Mouse (Mus musculus) layer of hippocampus, adult 11-12 months (tissue): ENCODE measurements around the gene Trim56.
A peak's percentile ranks its signal among the peaks of the same experiment; 100 is the strongest.

Experiments used
- DNase-seq: peaks from one replicate; pipeline ENCODE4 v3.0.0; 2022; ENCODE audit warnings: low spot score

The Trim56 gene

DNA sequence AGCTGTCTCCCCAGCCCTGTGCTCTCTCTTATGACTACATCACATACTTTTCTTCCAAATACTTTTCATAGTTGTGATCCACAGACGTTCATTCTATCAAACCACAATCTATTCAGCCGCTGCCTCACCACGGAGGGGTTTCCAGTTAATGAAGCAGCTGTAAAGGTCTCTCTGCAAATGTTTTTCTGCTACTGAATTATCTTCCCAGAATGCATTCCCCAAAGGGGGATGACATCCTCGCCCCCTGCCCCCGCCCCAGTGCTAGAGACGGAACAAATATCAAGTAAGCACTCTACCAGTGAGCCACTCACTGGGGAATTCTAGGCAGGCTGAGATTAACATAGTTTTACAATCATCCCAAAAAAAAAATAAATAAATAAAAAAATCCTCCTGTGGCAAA lies 7.9 kb downstream of the Trim56 start:
- no peak for DNase-seq

DNA sequence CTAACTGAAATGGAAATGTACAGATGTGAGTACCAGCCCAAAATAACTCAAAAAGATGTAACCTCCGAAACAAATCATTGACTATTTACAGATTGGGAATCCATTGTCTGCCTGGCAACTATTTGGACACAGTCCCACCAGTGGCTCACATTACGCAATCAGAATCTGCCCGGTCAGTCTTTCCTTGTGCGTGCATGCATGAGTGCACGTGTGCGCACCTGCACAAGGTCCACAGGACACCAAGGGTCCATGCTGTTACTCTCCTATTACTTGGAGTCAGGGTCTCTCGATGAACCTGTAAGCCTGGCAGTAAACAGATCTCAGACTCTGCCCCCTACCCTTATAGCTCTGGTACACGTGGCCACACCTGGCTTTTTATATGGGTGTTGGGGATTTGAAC lies 8.3 kb downstream of the Trim56 start:
- no peak for DNase-seq

DNA sequence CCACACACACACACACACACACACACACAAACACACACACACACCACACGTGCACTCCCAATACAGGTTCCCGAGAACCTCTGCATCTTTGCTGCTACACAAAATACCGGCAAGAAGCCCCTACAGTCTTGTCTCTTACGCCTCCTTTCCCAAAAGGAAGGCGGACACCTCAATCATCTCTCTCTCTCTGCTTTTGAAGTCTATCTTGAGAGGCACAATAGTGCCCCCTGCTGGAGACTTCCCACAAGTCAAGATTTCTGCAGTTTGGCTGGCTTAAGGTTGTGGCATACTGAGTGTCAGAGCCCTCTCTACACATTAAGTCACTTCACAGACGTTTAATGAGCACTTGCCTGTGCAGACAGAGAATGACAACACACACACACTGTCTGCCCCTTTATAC lies 9.0 kb downstream of the Trim56 start:
- peak; percentile 91 for DNase-seq

DNA sequence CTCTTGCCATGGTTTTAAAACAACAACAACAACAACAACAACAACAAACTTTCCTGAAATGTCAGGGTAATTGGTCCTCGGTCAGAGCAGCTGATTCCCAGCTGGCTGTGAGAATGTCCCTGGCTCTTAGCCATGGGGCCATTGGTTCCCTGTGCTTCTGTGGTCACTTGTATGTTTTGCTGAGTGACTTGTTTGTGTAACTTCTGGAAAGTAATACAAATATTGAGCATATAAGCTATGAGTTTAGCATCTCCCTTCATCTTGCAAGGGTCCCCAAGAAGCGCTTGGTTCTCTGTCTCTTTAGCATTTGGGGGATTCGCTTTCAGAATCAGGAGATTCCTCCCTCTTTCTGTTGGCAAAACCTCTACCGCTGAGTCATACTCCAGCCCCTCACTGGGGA lies 9.6 kb downstream of the Trim56 start:
- no peak for DNase-seq

DNA sequence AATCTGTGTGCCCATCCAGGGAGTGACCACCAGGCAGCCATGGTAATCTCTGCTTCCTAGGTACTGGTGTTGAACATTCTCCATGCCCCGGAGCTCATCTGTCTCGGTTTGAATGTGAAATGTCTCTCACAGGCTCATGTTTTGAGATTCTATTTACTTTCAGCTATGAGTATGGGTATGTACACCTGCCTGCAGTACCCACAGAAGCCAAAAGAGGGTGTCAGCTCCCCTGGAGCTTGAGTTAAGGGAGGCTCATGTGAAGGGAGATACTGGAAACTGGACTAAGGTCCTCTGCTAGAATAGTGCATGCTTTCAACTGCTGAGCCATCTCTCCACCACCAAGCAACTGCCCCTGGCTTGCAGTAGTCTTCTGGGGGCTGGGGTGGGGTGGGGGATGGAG lies 12.0 kb downstream of the Trim56 start:
- DNase-seq = no peak

DNA sequence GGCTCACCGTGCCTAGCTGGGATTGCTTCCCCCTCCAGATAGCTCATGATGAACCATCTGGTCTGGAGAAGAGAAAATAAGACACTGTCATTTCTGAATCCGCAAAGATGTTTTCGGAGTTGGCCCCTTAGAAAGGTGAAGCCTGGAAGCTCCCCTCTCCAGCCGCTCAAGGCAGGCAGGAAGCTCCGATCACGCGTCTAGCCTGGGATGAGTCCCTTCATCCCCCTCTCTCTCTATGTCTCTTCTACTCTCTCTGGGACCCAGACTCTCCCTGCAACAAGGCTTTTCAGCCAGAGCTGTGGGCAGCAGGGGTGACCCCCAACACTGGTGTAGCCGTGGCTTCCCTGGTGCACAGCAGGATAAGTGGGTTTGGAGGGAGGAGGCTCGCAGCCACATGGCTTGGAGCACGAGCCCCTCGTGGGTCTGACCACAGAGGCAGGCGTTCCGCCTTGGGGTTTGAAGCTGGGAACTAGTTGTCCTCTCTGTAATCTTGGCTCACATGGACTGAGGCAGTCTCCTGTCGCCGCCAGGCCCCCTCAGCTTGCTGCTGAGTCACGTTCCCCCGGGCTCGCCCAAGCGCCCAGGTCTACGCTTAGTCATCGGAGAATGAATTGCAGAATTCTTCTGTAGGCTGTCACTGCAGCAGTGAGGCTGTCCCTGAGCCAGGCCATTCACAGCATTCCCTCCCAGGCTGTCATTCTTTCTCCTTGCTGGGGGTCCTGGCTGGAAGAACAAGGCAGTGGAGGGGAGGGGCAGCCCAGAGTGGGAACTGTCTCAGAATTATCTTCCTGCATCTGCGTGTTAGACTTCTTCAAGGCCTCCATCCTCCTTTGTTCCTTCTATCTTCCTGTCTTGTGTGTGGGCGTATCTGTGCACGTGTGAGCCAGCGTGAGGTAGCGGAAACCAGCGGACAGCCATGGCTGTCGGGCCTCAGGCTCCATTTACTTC lies 13.2 kb downstream of the Trim56 start:
- DNase-seq = peak; percentile 68

DNA sequence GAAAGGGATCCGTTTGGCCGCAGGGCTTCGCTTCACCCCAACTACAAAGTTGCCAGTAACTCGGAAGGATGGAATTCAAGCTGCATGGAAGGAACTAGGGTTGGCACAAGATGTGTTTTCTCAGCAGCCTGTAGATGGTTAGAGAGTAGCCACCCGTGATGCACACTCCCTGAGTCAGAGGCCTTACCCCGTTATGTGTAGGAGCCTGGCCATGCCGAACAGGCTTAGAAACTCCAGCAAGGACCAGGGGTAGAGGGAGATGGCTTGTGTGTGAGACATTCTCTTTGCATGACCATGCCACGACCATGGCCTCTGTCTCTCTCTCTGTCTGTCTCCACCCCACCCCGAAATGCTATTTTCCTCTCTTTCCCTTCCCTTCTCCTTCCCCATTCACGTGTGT lies 13.9 kb downstream of the Trim56 start:
- no peak for DNase-seq

DNA sequence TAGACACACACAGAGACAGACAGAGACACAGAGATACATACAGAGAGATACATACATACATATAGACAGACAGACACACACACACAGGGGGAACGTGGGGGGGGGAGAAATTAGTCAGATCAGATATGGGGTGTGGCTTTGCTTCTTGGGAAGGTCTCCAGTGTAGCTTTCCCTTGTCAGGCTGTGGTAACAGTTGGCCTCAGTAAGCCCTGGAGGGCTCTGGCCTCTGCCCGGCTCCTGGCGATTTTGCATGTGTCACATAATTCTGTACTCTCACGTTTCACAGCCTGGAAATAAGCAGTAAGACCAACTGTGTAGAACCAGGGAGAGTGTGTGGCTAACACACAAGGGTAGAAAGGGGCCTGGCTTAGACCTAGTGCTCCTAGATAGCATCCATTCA lies 15.3 kb downstream of the Trim56 start:
- no peak for DNase-seq

DNA sequence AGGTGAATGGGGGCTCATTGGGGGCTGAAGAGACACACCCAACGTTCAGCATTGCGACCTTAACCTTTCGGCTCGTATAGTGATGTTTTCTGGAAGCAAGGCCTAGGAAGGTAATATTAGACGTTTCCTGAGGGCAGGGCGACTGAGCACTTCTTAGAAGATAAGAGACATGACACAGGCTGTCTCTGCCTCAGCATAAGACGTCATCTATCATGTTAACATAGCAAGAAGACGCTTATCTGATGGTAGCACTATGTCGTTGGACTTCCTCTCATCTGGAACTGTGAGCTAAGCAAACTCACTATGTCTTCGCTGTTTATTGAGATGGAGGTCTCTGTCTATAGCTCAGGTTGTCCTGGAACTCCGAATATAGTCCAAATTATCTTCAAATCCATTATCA lies 17.6 kb downstream of the Trim56 start:
- DNase-seq = no peak

DNA sequence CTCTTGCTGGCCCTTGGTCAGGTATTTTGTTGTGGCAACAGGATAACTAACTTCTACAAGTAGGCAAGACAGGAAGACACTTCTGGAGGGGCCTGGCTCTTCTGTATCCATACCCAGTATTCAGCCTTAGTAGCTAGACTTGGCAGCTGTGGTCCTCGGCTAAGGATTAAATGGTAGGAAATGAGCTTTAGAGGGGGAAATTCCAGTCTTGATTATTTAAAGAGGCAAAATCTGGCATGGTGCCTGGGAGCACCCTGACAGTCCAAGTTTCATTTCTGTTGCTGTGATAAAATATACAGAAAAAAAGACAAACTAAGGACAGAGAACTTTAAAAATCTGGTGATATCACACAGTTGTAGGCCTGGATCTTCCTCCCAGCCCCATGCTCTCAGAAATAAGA lies 20.0 kb downstream of the Trim56 start:
- DNase-seq = peak; percentile 51

DNA sequence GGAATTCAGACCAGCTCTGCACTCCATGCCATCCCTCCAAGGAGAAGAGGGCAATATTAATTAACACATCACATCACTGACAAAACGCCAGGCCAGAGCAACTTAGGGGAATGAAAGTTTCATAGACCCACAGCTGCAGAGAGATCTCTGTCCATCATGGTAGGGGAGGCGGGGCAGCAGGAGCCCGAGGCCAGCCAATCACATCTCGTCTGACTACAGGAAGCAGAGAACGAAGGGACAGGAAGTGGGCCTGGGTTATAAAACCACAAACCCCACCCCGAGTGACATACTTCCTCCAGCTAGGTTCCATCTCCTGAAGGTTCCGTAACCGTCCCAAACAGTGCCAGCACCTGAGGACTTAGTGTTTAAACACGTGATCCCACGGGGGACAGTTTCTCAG lies 20.9 kb downstream of the Trim56 start:
- DNase-seq = no peak

DNA sequence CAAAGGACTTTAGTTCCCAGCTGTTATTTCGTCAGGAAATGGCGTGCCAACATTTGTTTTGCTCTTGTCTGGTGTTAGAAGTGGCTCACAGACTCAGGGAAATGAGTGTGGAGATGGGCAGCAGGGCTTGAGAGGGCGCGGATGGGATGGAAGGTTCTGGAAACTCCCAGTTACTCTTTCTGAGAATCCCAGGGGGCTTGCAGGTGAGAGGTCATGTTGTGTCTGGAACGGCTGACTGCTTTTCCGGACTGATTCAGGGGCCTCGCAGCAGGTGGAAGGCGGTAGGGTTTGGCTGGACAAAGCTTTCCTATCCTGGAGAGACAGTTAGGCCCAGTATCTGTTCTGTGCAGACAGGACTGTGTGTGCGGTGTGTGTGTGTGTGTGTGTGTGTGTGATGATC lies 22.3 kb downstream of the Trim56 start:
- DNase-seq = no peak

DNA sequence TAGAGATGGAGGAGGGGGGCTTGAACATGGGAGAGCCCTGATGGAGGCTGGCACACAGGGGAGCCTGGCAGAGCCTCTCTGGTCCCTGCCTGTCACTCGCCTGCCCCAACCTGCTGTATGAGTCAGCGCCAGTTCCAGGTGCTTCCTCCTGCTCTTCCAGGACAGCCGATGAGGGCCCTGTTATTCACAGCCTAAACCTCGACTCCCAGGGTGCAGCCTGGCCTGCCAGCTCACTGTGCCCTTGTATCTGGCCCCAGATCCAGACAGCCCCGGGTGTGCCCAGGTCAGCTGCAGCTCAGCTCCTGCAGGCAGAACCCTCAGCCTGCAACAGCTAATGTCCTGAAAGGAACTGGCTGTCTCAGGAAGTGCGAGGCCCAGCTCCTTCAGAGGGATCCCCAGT lies 24.4 kb downstream of the Trim56 start:
- DNase-seq = no peak

DNA sequence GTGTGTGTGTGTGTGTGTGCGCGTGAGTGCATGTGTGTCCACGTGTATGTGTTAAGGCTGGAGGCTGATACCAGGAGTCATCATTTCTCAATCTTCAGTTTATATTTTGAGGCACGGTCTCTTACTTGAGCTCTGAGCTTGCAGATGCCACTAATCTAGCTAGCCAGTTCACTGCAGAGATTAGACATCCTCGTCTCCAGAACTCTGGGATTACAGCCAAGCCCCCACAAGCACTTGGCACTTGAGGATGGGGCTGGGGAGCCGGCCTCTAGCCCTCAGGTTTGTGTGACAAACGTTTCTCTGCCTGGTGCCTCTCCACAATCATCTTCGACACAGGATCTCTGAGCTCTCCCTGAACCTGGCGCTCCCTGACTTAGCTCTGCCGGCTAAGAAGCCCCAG lies 25.1 kb downstream of the Trim56 start:
- DNase-seq = no peak

DNA sequence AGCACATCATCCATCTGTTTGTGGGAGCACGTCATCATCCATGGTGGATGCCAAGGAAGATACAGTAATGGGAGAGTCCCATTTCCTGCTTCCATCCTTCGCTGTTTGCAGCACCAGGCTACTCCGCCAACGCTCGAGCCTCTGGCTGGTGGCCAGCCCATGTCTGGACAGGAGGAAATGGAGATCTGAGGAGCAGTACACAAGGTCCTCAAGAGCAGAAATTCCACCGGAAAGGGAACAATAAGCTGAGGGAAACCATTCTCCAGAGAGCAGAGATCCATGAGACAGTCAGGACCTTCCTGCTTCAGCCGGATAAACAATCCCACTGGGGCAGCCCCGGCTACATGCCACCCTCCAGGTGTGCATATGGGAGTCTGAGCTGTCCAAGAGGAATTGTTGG lies 28.6 kb downstream of the Trim56 start:
- DNase-seq = no peak

DNA sequence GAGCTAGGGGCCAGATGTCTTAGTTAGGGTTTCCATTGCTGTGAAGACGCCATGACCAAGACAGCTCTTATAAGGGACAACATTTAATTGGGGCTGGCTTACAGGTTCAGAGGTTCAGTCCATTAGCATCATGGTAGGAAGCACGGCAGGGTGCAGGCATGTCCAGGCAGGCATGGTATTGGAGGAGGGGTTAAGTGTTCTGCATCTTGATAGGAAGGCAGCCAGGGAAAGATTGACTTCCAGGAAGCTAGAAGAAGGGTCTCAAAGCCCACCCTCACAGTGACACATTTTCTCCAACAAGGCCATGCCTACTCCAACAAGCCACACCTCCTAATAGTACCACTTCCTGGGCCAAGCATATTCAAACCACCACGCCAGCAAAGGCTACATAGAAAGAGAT lies 30.3 kb downstream of the Trim56 start:
- DNase-seq = no peak

DNA sequence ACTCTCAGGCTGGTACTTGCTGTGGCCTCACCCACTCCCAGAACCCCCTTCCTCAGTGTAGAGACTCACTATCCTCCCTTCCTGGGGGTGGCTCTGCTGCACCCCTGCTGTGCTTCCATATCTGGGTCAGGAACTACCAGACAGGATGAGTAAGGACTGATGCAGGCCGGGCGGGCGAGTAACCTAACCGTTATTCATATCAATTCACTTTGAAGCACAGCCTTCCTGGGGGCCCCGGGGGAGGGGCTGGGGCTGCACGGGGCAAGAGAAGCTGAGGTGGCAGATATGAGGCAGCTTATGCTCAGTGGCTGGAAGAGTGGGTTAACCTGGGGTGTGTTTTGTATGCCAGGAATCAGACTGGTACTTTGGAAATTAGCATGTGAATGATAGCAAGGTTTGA lies 31.0 kb downstream of the Trim56 start:
- no peak for DNase-seq

DNA sequence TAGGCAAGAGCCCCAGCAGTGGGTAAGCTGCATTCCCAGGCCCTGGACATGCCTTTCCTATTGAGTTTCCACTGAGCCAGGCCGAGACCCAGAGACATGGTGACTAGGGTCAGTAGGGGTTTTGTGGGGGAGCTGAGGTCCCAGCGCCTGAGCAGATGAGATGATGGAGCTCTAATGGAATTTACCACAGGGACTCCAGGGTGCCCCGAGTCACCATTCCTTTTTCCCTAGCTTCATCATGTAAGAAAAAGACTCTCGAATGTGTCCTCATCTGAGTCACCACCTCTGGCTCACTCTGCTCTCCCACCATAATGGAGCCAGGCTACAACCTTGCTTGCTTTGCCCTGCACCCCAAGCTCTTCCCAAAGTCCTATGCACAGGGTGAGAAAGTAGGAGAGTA lies 33.0 kb downstream of the Trim56 start:
- no peak for DNase-seq

DNA sequence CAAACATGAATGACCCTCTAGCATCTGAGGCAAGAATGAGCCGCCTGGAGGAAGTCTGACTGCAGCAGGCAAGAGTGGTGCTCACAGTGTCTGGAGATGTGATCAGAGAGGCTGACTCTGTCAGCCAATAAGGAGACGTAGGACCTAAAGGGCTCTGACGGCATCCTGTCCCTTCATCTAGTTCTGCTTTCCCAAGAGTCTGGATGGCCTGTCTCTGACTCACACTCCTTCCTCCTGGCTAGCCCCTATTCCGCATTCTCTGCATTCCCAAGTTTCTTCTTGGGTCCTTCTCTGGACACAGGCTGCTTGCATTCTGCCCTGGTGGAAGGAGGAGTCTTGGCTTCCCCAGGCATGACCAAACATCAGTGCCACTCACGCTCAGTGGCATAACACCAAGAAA lies 36.2 kb downstream of the Trim56 start:
- no peak for DNase-seq

DNA sequence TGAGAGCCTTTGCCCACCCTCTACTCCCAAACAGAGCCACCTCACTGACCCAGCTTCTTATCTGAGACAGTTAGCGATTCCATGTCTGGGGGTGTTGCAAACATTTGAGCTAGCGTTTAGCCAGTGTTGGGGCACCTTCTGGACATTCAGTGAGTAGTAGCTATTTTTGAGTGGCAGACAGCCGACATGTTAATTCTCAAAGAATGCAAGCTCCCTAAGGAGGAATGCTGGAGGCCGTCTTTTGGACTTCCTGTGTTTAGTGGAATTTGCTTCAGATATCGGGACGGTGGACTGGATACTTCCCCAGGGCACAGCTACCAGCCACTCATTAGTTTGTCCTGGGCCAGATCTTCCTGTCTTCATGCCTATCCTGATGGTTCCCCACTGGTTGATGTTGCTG lies 37.4 kb downstream of the Trim56 start:
- no peak for DNase-seq

DNA sequence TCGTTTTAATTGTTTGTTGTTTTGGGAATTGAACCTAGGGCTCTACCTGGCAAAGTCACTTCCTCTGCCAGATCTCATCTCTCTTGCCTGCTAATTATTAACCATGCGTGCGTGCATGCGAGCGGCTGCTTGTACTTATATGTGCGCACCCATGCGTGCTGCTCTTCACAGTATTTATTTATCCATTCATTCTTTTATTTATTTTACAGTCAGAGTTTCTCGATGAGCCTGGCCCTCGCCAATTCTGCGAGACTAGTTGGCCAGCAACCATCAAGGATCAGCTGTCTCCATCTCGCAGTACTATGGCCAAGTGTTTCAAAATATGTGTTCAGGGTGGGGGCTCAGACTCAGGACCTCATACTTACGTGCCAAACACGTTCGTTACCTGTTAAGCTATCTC lies 38.0 kb downstream of the Trim56 start:
- no peak for DNase-seq

DNA sequence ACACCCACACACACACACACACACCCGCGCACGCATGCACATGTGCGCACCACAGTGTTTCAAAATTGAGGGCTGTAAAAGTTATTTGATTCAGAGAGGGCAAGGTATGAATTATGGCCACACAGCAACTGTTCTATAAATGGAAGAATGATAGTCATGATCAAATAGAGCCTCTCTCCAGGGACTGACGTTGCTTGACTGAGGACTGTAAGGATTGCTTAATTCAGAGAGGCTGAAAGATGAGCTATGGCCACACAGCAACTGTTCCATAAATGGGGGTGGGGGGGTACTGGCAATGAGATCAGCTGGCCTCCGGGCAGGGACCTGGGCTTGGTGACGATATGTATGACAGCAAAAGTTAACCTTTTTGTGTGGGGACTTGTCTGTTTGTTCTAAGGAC lies 38.8 kb downstream of the Trim56 start:
- DNase-seq = no peak

DNA sequence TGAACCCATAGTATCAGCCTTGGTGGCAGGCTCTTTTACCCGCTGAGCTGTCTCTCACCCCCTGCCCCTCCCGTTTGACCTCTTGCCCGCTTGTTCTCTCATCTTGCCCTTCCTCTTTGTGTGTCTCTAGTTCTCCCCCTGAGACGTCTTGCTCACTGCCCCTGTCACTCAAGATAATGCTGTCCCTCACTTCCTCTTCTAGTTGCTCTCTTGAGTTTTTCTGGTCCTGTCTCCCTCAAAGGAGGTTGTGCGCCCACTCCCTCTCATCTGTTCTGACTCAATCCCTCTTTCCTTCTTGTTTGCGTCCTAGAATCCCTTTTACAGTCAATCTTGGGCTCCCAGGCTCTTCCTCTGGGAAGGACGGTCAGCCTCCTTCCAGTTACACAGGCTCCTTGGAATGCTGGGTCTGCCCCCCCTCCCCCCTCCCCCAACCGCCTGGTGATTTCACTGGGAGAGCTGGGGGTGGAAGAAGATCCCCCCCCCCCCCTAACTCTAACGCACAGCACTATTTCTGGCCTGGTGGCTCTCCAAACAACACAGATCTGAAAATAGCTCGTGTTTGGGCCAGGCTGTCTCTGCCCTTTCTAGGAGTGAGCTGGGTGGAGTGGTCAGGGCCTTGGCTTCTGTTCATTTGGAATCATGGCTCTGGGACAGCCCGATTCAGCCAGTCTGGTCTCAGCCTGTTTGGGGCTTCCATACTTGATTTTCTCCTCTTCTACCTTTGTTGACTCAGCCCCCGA lies 39.6 kb downstream of the Trim56 start:
- peak; percentile 58 for DNase-seq

DNA sequence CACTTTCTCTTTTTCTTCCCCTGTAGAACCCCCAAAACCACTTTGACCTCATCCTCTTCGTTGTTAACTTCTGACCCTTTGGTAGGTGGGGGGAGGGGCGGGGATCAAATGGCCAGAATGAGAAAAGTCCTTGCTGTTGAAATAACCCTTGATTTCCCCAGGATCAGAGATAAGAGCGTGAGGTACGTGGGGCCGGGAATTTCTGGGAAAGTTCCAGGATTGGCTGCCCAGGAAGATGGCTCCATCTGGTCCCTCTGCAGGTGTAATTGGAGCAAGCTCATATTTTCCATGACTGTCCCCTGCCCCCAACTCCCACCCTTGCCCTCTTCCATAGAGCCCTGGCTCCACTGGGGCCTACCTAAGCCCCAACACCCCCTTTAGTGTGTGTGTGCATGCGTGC lies 40.3 kb downstream of the Trim56 start:
- DNase-seq = no peak
